Mouse (Mus musculus) CH12.LX (cell line): ENCODE results near the gene March8. TPM values are rescaled to one million over a fixed set of nuclear protein-coding genes. Genes with fewer than 3 reads are reported as not detected.

ENCODE experiments used
- DNase-seq: peaks from one replicate; pipeline ENCODE4 v3.0.0-alpha.2; 2013; ENCODE audit errors: extremely low read depth
- H3K27ac ChIP-seq: 2 replicates; pipeline ENCODE4 v1.5.1; 2012; ENCODE audit warnings: low read depth, mild to moderate bottlenecking, control low read depth, moderate library complexity; ENCODE audit not compliant: insufficient read depth
- H3K27me3 ChIP-seq: replicated peaks from 2 replicates; pipeline ENCODE3; 2012; ENCODE audit warnings: inconsistent platforms
- H3K36me3 ChIP-seq, 2 experiments: replicated peaks in 1 of 2; 2 replicates each; pipeline versions ENCODE3 to v1.6.1; 2012; ENCODE audit warnings: inconsistent platforms in 1 of 2, low read length in 1 of 2, mild to moderate bottlenecking in 1 of 2, mixed read lengths in 1 of 2, moderate library complexity in 1 of 2; ENCODE audit not compliant: control insufficient read depth in 1 of 2, insufficient read depth in 1 of 2
- H3K4me1 ChIP-seq, 2 experiments: 2 replicates each; pipeline ENCODE4 v1.6.1; 2012; ENCODE audit warnings: inconsistent platforms in 1 of 2, moderate library complexity in 1 of 2; ENCODE audit not compliant: insufficient read depth in 2 of 2, control insufficient read depth in 1 of 2
- H3K4me2 ChIP-seq: 2 replicates; pipeline ENCODE4 v1.6.1; 2012; ENCODE audit warnings: low read depth, mild to moderate bottlenecking, control low read depth; ENCODE audit not compliant: poor library complexity, insufficient read depth, severe bottlenecking
- H3K4me3 ChIP-seq, 3 experiments: fragments of 150-350 bp in 1 of 3; sonication (generic) in 1 of 3; replicated peaks in 1 of 3; 2 replicates each; pipeline versions ENCODE3 to v1.5.1; 2011 to 2012; ENCODE audit warnings: low read depth in 2 of 3, low read length in 2 of 3, mild to moderate bottlenecking in 2 of 3, moderate library complexity in 2 of 3, control low read depth in 1 of 3, improper control_type of control experiment in 1 of 3, inconsistent platforms in 1 of 3, mixed read lengths in 1 of 3; ENCODE audit not compliant: poor library complexity in 1 of 3
- H3K79me2 ChIP-seq: replicated peaks from 2 replicates; pipeline ENCODE4 v1.6.1; 2012; ENCODE audit warnings: mild to moderate bottlenecking, moderate library complexity; ENCODE audit not compliant: control insufficient read depth, poor library complexity, insufficient read depth, severe bottlenecking; ENCODE audit errors: extremely low read depth
- H3K9ac ChIP-seq: 2 replicates; pipeline ENCODE4 v1.6.1; 2012; ENCODE audit warnings: low read depth, mild to moderate bottlenecking, control low read depth, moderate library complexity; ENCODE audit not compliant: insufficient read depth
- H3K9me3 ChIP-seq: replicated peaks from 2 replicates; pipeline ENCODE3; 2012; ENCODE audit warnings: low read length, inconsistent platforms, mixed read lengths
- BHLHE40 ChIP-seq: IDR thresholded peaks from 2 replicates; pipeline ENCODE4 v1.6.1; 2011; ENCODE audit warnings: mild to moderate bottlenecking, low read depth, low read length, improper control_type of control experiment
- CHD1 ChIP-seq: IDR thresholded peaks from 2 replicates; pipeline ENCODE4 v1.6.1; 2012; ENCODE audit warnings: low read depth, low read length, improper control_type of control experiment, inconsistent platforms
- CHD2 ChIP-seq: IDR thresholded peaks from 2 replicates; pipeline ENCODE4 v1.6.1; 2011; ENCODE audit warnings: low read length, improper control_type of control experiment
- E2F4 ChIP-seq: IDR thresholded peaks from 2 replicates; pipeline ENCODE4 v1.6.1; 2011; ENCODE audit warnings: low read depth, low read length, improper control_type of control experiment; ENCODE audit not compliant: insufficient replicate concordance
- ELF1 ChIP-seq: IDR thresholded peaks from 2 replicates; pipeline ENCODE4 v1.6.1; 2014; ENCODE audit warnings: low read depth, mild to moderate bottlenecking, inconsistent platforms, low read length, improper control_type of control experiment
- JUND ChIP-seq: conservative IDR thresholded peaks from 2 replicates; pipeline ENCODE4 v1.6.1; 2011; ENCODE audit warnings: low read depth, low read length, improper control_type of control experiment
- KAT2A ChIP-seq: IDR thresholded peaks from 2 replicates; pipeline ENCODE4 v1.6.1; 2012; ENCODE audit warnings: low read length, improper control_type of control experiment, inconsistent platforms; ENCODE audit not compliant: insufficient replicate concordance
- MAFK ChIP-seq: IDR thresholded peaks from 2 replicates; pipeline ENCODE4 v1.6.1; 2011; ENCODE audit warnings: low read length, improper control_type of control experiment; ENCODE audit not compliant: insufficient replicate concordance
- MAX ChIP-seq: IDR thresholded peaks from 2 replicates; pipeline ENCODE4 v1.6.1; 2011; ENCODE audit warnings: low read length, improper control_type of control experiment
- MAZ ChIP-seq: IDR thresholded peaks from 2 replicates; pipeline ENCODE4 v1.6.1; 2012; ENCODE audit warnings: low read depth, mild to moderate bottlenecking, inconsistent platforms, low read length, improper control_type of control experiment, moderate library complexity
- NELFE ChIP-seq: IDR thresholded peaks from 2 replicates; pipeline ENCODE4 v1.6.1; 2011; ENCODE audit warnings: low read depth, low read length, improper control_type of control experiment
- NRF1 ChIP-seq: IDR thresholded peaks from 2 replicates; pipeline ENCODE4 v1.6.1; 2014; ENCODE audit warnings: low read depth, mild to moderate bottlenecking, inconsistent platforms, low read length, improper control_type of control experiment, moderate library complexity
- PAX5 ChIP-seq: IDR thresholded peaks from 2 replicates; pipeline ENCODE4 v1.6.1; 2012; ENCODE audit warnings: low read length, inconsistent platforms, mixed read lengths
- POLR2AphosphoS2 ChIP-seq: IDR thresholded peaks from 2 replicates; pipeline ENCODE4 v1.6.1; 2011; ENCODE audit warnings: low read depth, low read length, improper control_type of control experiment
- RAD21 ChIP-seq: IDR thresholded peaks from 2 replicates; pipeline ENCODE4 v1.6.1; 2011; ENCODE audit warnings: low read depth, mild to moderate bottlenecking, low read length, improper control_type of control experiment, moderate library complexity
- SIN3A ChIP-seq: IDR thresholded peaks from 2 replicates; pipeline ENCODE4 v1.6.1; 2012; ENCODE audit warnings: low read length, improper control_type of control experiment, inconsistent platforms
- SMC3 ChIP-seq: IDR thresholded peaks from 2 replicates; pipeline ENCODE4 v1.6.1; 2011; ENCODE audit warnings: low read depth, low read length, improper control_type of control experiment
- TBP ChIP-seq: conservative IDR thresholded peaks from 2 replicates; pipeline ENCODE4 v1.6.1; 2011; ENCODE audit warnings: low read depth, low read length, improper control_type of control experiment
- TCF12 ChIP-seq: IDR thresholded peaks from 2 replicates; pipeline ENCODE4 v1.6.1; 2014; ENCODE audit warnings: low read depth, mild to moderate bottlenecking, inconsistent platforms, low read length, improper control_type of control experiment
- UBTF ChIP-seq: IDR thresholded peaks from 2 replicates; pipeline ENCODE4 v1.6.1; 2012; ENCODE audit warnings: low read depth, mild to moderate bottlenecking, inconsistent platforms, low read length, improper control_type of control experiment, moderate library complexity
- USF1 ChIP-seq: IDR thresholded peaks from 2 replicates; pipeline ENCODE4 v1.6.1; 2014; ENCODE audit warnings: low read depth, mild to moderate bottlenecking, inconsistent platforms, low read length, improper control_type of control experiment
- USF2 ChIP-seq: conservative IDR thresholded peaks from 2 replicates; pipeline ENCODE4 v1.6.1; 2011; ENCODE audit warnings: low read depth, low read length, improper control_type of control experiment
- ZC3H11A ChIP-seq: IDR thresholded peaks from 2 replicates; pipeline ENCODE4 v1.6.1; 2012; ENCODE audit warnings: low read depth, mild to moderate bottlenecking, inconsistent platforms, low read length, improper control_type of control experiment
- ZMIZ1 ChIP-seq: IDR thresholded peaks from 2 replicates; pipeline ENCODE4 v1.6.1; 2012; ENCODE audit warnings: low read depth, mild to moderate bottlenecking, inconsistent platforms, low read length, improper control_type of control experiment
- ZNF384 ChIP-seq: IDR thresholded peaks from 2 replicates; pipeline ENCODE4 v1.6.1; 2012; ENCODE audit warnings: low read depth, low read length, improper control_type of control experiment, inconsistent platforms
- dilution Hi-C: fragments of 300-500 bp; cut with MboI; formaldehyde crosslinking; loops from 2 replicates; pipeline ENCODE4 v1.14.3; 2020; ENCODE audit warnings: low sequenced_read_pairs; ENCODE audit not compliant: extremely low pct_unique_long_range_greater_than_20kb, extremely low pct_ligation_motif_present
- in situ Hi-C: fragments of 300-500 bp; cut with MboI; formaldehyde crosslinking; loops from 3 replicates; pipeline ENCODE4 v1.14.3; 2019; ENCODE audit warnings: low sequenced_read_pairs, low pct_ligation_motif_present, low pct_unique_long_range_greater_than_20kb, mixed read lengths
- polyA plus RNA-seq: library from polyadenylated mRNA; unstranded; fragments of >175 nt; gene quantifications from 2 replicates; pipeline ENCODE4 v1.2.1, GENCODE M21; 2012; ENCODE audit warnings: low read depth; ENCODE audit not compliant: insufficient read length
- total RNA-seq, 2 experiments: library from RNA; depleted of rRNA; stranded (reverse); fragments of 300-350 nt in 1 of 2; fragments of >200 nt in 1 of 2; gene quantifications; 2 replicates each; pipeline ENCODE4 v1.2.3; 2012 to 2014

Gene March8
- total and polyA plus RNA-seq, 3 experiments: 4.9 to 7.8 (median 4.9) TPM

DNA sequence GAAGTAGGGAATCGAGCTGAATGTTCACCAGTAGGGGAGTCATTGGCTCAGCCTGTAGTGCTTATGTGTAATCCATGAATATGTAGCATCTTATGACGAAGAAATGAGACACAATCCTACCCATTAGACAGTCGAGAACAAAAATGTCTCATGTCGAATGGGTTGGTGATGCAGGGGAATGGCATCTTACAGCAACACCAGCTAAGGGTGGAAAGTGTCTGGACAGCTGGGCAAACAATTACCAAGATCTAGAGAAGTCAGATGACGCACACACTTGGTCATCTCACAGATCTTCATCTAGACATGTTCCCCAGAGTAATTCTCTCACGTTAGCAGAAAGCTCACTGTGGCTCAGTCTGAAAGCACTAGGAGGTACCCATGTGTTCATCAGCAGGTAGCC is 101.0 kb downstream of the March8 start:
- H3K4me3 ChIP-seq: no peak overlapping the region
- H3K4me1 ChIP-seq: peaks cover 0 to 2% of the 10 kb centered on the region in 2 experiments; a peak in 3 of 4 replicates
- no peaks in the 10 kb centered on the region for H3K79me2 ChIP-seq
- H3K27me3 ChIP-seq: no peaks in the 10 kb centered on the region
- no peak for DNase-seq
- dilution Hi-C loops: no loop called here
- no peaks in the 10 kb centered on the region for H3K36me3 ChIP-seq
- H3K27ac ChIP-seq: no peak overlapping the region
- H3K9me3 ChIP-seq: peaks cover 2% of the 10 kb centered on the region
- in situ Hi-C loops: no loop called here
- H3K9ac ChIP-seq: no peak overlapping the region
- H3K4me2 ChIP-seq: no peak overlapping the region
- no peak for TF ChIP-seq ZC3H11A
- no peak for TF ChIP-seq TBP
- TF ChIP-seq BHLHE40: peak; percentile 44

DNA sequence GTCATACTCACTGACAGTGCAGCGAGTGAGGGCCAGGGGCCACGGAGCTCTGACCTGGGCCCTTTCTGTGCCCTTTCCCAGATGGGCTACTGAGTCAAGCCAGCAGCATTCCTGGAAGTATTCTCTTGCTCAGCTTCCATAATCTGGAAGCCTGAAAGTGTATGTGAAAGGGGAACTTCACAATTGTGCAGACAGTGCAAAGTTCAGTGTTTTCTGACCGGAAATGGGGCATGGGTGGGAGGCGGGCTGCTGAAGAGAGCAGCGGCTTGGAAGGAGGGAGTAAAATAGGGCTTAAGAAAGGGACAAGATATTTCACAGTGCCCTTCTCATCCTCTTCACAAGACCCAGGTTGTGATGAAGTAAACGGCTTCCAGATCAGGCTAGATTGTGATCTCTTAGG is 101.7 kb downstream of the March8 start:
- H3K36me3 ChIP-seq: no peaks in the 10 kb centered on the region
- H3K27ac ChIP-seq: no peak overlapping the region
- dilution Hi-C loops (no loop called here), in situ Hi-C loops (no loop called here)
- no peaks in the 10 kb centered on the region for H3K27me3 ChIP-seq
- no peak for TF ChIP-seq JUND
- TF ChIP-seq NRF1: no peak
- TF ChIP-seq NELFE: no peak
- TF ChIP-seq BHLHE40: no peak
- no peak for TF ChIP-seq PAX5
- TF ChIP-seq ELF1: no peak
- TF ChIP-seq KAT2A: no peak
- TF ChIP-seq ZNF384: no peak
- no peak for TF ChIP-seq MAX
- TF ChIP-seq E2F4: no peak
- TF ChIP-seq ZC3H11A: no peak
- no peak for TF ChIP-seq TCF12
- TF ChIP-seq CHD1: no peak
- no peak for TF ChIP-seq CHD2
- no peak overlapping the region for H3K4me3 ChIP-seq
- H3K79me2 ChIP-seq: no peaks in the 10 kb centered on the region
- peaks cover 0 to 2% of the 10 kb centered on the region in 2 experiments; a peak in 3 of 4 replicates for H3K4me1 ChIP-seq
- H3K4me2 ChIP-seq: peak overlapping the region; percentile 2; the same call in 1 of the 2 replicates
- H3K9ac ChIP-seq: no peak overlapping the region
- DNase-seq: no peak
- peaks cover 2% of the 10 kb centered on the region for H3K9me3 ChIP-seq

DNA sequence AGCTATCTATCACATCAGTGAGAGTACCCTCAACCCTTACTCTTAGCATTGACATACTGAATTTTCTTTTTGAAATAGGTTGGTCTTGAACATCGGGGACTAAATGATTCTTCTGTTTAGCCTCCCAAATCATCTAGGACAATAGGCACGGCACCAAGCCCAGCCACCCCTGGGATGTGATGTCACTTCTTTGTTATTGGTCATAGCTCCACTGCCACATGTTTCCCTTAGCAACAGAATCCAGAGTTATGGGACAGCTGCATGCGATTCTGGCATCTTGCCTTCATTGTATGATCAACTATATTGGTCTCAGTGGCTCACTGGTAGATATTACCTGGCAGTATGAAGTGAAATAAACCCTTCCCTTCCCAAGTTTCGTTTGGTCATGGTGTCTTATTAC is 102.6 kb downstream of the March8 start:
- Histone ChIP-seq H3K4me1 (peaks cover 0 to 2% of the 10 kb centered on the region in 2 experiments; a peak in 3 of 4 replicates), H3K27ac (no peak overlapping the region), H3K4me2 (no peak overlapping the region), H3K79me2 (no peaks in the 10 kb centered on the region), H3K4me3 (no peak overlapping the region), H3K9me3 (peaks cover 2% of the 10 kb centered on the region), H3K36me3 (no peaks in the 10 kb centered on the region), H3K27me3 (no peaks in the 10 kb centered on the region), H3K9ac (no peak overlapping the region)
- in situ Hi-C loops (no loop called here), dilution Hi-C loops (no loop called here)
- no peak for DNase-seq
- TF ChIP-seq NELFE: no peak
- no peak for TF ChIP-seq TCF12
- TF ChIP-seq SMC3: no peak
- no peak for TF ChIP-seq ELF1
- no peak for TF ChIP-seq UBTF
- TF ChIP-seq SIN3A: no peak
- TF ChIP-seq ZC3H11A: no peak
- no peak for TF ChIP-seq MAZ
- no peak for TF ChIP-seq JUND
- no peak for TF ChIP-seq NRF1
- no peak for TF ChIP-seq ZNF384
- TF ChIP-seq USF2: no peak
- TF ChIP-seq RAD21: no peak
- no peak for TF ChIP-seq MAFK
- TF ChIP-seq CHD1: no peak
- no peak for TF ChIP-seq POLR2AphosphoS2
- no peak for TF ChIP-seq USF1
- no peak for TF ChIP-seq ZMIZ1
